13 mouse cellular contexts compared by ENCODE assay signal in genomic region chr13:29621363-29621762, GRCm38 (mm10).
"Had no signal": no experiment of that assay in that cellular context is flagged by ENCODE, and none has a peak within 500 bp of the region (broad histone marks: within the 10 kb centered on the region; RNA-seq: fewer than 3 reads in every experiment).

No protein-coding gene starts in this region.

- H3K4me2 ChIP-seq: intestine, embryonic 15.5 days; limb, embryonic 15.5 days; liver, embryonic 12.5 days; lung, embryonic 14.5 days; midbrain, embryonic 12.5 days had no signal

- H3K27me3 ChIP-seq: intestine, embryonic 15.5 days; limb, embryonic 15.5 days; liver, embryonic 12.5 days; midbrain, embryonic 12.5 days had no signal

- H3K4me1 ChIP-seq: intestine, embryonic 15.5 days; limb, embryonic 15.5 days had no signal

- ATAC-seq: intestine, embryonic 15.5 days; liver, embryonic 12.5 days had no signal

- H3K27ac ChIP-seq: intestine, embryonic 15.5 days; left cerebral cortex, adult 2 months; limb, embryonic 15.5 days; liver, embryonic 12.5 days; midbrain, embryonic 12.5 days had no signal

- H3K9me3 ChIP-seq: intestine, embryonic 15.5 days; limb, embryonic 15.5 days; liver, embryonic 12.5 days; midbrain, embryonic 12.5 days had no signal

- DNase-seq: kidney, adult 18-20 months; kidney, postnatal 10 days; kidney, postnatal 4 days; lung, embryonic 14.5 days; lung, postnatal 10 days; lung, postnatal 4 days; retina, postnatal 1 day; thymus, postnatal 4 days had no signal

- H3K36me3 ChIP-seq: intestine, embryonic 15.5 days; limb, embryonic 15.5 days; liver, embryonic 12.5 days; midbrain, embryonic 12.5 days had no signal

- H3K9ac ChIP-seq: intestine, embryonic 15.5 days; limb, embryonic 15.5 days; liver, embryonic 12.5 days; lung, embryonic 14.5 days; midbrain, embryonic 12.5 days had no signal

- H3K4me3 ChIP-seq: intestine, embryonic 15.5 days; left cerebral cortex, adult 2 months; limb, embryonic 15.5 days; liver, embryonic 12.5 days; midbrain, embryonic 12.5 days had no signal
